Mouse (Mus musculus) neural tube, embryonic 11.5 days (tissue): ENCODE measurements around the gene Unc5c. TPM values are rescaled to one million over a fixed set of nuclear protein-coding genes. Genes with fewer than 3 reads are reported as not detected.

Experiments
- ATAC-seq: fragments of 200-750 bp; cut with Nextera tagmentation; 2 replicates; pipeline ENCODE4 v1.8.0; 2017; ENCODE audit warnings: moderate number of reproducible peaks, mild to moderate bottlenecking, moderate TSS enrichment, moderate library complexity; ENCODE audit not compliant: insufficient read depth, low FRiP score, low TSS enrichment
- DNase-seq: peaks from one replicate; pipeline ENCODE4 v3.0.0-alpha.2; 2015; ENCODE audit warnings: low spot score
- H3K27ac ChIP-seq: fragments of 300-500 bp; sonication (generic); 2 replicates; pipeline ENCODE4 v1.5.1; 2014; ENCODE audit warnings: low read depth, mild to moderate bottlenecking, low read length
- H3K27me3 ChIP-seq: fragments of 300-500 bp; sonication (generic); 2 replicates; pipeline ENCODE4 v1.6.1; 2014; ENCODE audit warnings: mild to moderate bottlenecking, low read length, mixed read lengths; ENCODE audit not compliant: control insufficient read depth, insufficient read depth
- H3K36me3 ChIP-seq: fragments of 300-500 bp; sonication (generic); 2 replicates; pipeline ENCODE4 v1.6.1; 2014; ENCODE audit warnings: mild to moderate bottlenecking, low read length, moderate library complexity, mixed read lengths; ENCODE audit not compliant: control insufficient read depth, insufficient read depth
- H3K4me1 ChIP-seq: fragments of 300-500 bp; sonication (generic); 2 replicates; pipeline ENCODE4 v1.6.1; 2014; ENCODE audit warnings: low read length, mixed read lengths; ENCODE audit not compliant: control insufficient read depth, insufficient read depth
- H3K4me2 ChIP-seq: fragments of 300-500 bp; sonication (generic); 2 replicates; pipeline ENCODE4 v1.6.1; 2014; ENCODE audit warnings: low read depth, mild to moderate bottlenecking, moderate library complexity
- H3K4me3 ChIP-seq: fragments of 300-500 bp; sonication (generic); 2 replicates; pipeline ENCODE4 v1.5.1; 2014; ENCODE audit warnings: low read depth, low read length
- H3K9ac ChIP-seq: fragments of 300-500 bp; sonication (generic); 2 replicates; pipeline ENCODE4 v1.6.1; 2014; ENCODE audit warnings: mild to moderate bottlenecking, low read length
- H3K9me3 ChIP-seq: fragments of 300-500 bp; sonication (generic); 2 replicates; pipeline ENCODE4 v1.6.1; 2016; ENCODE audit warnings: low read length; ENCODE audit not compliant: control insufficient read depth
- WGBS: fragments of 180-500 bp; shearing (Covaris S2); extraction: QIAGEN DNeasy Blood & Tissue Kit; methylation state at CpG from one replicate; pipeline ENCODE4 v1.1.7; 2014; 5-methylcytosine and 5-hydroxymethylcytosine counted together
- polyA plus RNA-seq: library from polyadenylated mRNA; unstranded; fragments of >200 nt; fragmentation: Nextera tagmentation; extraction: Ambion mirVana; gene quantifications from 2 replicates; pipeline ENCODE4 v1.2.1, GENCODE M21; 2014

Unc5c gene
- polyA plus RNA-seq, 1 experiment from 2014 or later = 17.5 TPM

DNA sequence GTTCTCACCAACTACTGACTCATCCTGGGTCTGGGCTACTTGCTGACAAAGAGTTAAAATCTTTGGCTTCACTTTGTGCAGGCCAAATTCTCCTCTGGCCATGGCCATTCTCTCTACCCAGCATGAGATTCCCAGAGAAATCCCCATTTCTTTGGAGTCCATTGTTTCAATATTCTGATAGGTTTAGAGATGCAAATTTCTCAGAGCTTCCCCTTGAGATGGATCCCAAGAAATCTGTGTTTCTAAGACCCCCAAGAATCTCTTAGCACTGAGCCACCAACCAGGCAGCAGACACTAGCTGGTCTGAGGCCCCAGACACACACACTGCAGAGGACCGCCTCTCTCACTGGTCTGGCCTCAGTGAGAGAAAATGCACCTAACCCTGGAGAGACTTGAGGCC, 384.2 kb downstream of the Unc5c start:
- Histone ChIP-seq H3K4me2 (no peak overlapping the region), H3K27me3 (no peaks in the 10 kb centered on the region), H3K9ac (no peak overlapping the region), H3K4me3 (no peak overlapping the region), H3K4me1 (no peaks in the 10 kb centered on the region), H3K9me3 (no peaks in the 10 kb centered on the region), H3K36me3 (no peaks in the 10 kb centered on the region), H3K27ac (no peak overlapping the region)
- no peak for ATAC-seq
- 57% methylated on average over 1 of the region's 1 CpGs for WGBS
- DNase-seq = no peak

DNA sequence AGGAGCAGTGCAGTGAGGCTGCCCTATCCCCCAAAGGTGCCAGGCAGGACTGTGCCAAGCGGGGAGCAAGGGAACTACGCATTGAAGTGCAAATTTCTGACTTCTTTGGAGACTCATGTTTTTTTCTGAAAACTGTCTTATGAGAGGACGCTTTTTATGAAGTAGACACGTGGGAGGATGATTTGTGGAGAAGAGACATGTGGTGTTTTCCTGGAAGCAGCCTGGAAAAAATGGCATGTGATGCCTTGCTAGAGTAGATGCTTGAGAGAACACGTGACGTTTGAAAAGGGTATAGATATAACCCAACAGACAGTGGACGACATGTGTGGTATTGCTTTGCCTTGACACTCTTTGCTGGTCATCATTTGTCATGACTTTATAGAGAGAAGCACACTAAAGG, 385.1 kb downstream of the Unc5c start:
- H3K36me3 ChIP-seq = no peaks in the 10 kb centered on the region
- no peak overlapping the region for H3K27ac ChIP-seq
- H3K4me1 ChIP-seq = no peaks in the 10 kb centered on the region
- no peaks in the 10 kb centered on the region for H3K27me3 ChIP-seq
- H3K4me2 ChIP-seq = no peak overlapping the region
- no peak for DNase-seq
- no peak overlapping the region for H3K9ac ChIP-seq
- H3K4me3 ChIP-seq = no peak overlapping the region
- no peak for ATAC-seq
- WGBS = 77% methylated on average over 7 of the region's 7 CpGs
- H3K9me3 ChIP-seq = no peaks in the 10 kb centered on the region

DNA sequence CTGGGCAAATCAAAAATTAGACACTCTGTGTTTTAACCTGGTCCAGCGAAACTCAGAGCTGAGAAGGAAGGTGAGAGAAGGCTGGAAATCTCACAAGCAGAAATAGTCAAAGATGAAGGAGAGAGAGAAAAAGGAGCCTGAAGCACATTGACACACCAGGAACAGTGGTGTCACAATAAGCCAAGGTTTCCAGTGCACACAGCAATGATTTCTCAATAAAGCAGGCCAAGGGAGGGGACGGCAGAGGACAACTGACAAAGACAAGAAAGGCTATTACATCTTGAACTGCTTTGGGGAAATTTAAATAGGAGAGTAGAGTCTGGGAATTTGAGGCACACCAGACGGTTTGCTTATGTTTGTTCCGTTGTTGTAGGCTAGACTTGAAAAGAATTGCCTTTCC, 389.3 kb downstream of the Unc5c start:
- Histone ChIP-seq H3K4me3 (no peak overlapping the region), H3K9me3 (no peaks in the 10 kb centered on the region), H3K27me3 (no peaks in the 10 kb centered on the region), H3K9ac (no peak overlapping the region), H3K4me1 (no peaks in the 10 kb centered on the region), H3K27ac (no peak overlapping the region), H3K4me2 (no peak overlapping the region), H3K36me3 (no peaks in the 10 kb centered on the region)
- 81% methylated on average over 4 of the region's 4 CpGs for WGBS
- DNase-seq = no peak
- ATAC-seq = no peak

DNA sequence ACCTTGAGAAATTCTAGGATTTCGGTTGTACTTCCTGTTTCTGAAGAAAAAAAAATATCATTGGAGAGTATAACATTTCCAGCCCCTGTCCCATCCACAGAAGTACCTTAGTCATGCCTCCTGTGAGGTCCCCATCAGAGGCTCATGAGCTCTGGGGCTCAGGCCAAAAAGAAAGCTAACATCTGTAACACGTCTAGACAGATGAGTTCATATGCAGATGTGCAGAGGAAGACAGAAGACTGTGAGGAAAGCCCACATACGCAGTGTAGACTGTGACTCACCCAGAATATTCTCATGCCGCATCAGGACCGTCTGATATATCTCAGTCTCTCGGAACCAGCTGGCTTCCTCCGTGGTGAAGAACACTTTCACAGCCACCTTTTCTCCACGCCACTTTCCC, 392.1 kb downstream of the Unc5c start:
- Histone ChIP-seq H3K9ac (no peak overlapping the region), H3K4me1 (no peaks in the 10 kb centered on the region), H3K4me2 (no peak overlapping the region), H3K27ac (no peak overlapping the region), H3K27me3 (no peaks in the 10 kb centered on the region), H3K9me3 (no peaks in the 10 kb centered on the region), H3K4me3 (no peak overlapping the region), H3K36me3 (no peaks in the 10 kb centered on the region)
- 91% methylated on average over 8 of the region's 8 CpGs for WGBS
- no peak for ATAC-seq
- DNase-seq = no peak

DNA sequence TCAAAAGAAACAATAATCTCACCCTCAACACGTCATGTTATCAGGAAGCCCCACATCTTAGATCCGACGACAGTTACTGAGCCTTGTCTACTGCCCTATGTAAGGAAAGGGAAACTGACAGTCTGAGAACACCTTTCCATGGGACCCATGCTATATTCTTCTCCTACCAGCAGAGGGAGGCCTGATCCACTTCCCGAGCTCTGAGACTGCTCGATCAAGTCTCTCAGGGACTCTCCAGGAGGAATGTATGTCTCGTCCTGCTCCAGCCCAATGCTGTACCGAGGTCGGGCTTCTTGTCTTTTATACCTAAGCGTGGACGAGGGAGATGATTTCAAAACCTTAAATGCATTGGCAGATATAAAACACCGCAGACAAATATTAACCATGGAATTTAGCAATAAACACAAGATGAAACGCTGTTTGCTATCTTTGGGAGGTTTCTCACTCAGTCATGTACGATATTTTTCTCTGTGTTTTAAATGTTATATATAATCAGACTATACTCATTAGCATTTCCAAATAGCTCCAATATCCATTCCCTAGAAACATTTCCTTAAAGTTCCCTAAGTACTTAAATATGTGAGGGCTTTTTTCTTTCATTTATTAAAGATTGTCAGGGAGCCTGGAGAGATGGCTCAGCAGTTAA, 397.9 kb downstream of the Unc5c start:
- H3K4me1 ChIP-seq = no peaks in the 10 kb centered on the region
- no peaks in the 10 kb centered on the region for H3K36me3 ChIP-seq
- H3K9ac ChIP-seq = no peak overlapping the region
- H3K27me3 ChIP-seq = no peaks in the 10 kb centered on the region
- no peak overlapping the region for H3K4me3 ChIP-seq
- no peaks in the 10 kb centered on the region for H3K9me3 ChIP-seq
- no peak overlapping the region for H3K27ac ChIP-seq
- ATAC-seq = peak; percentile 88
- DNase-seq = peak; percentile 63
- 26% methylated on average over 13 of the region's 13 CpGs for WGBS
- no peak overlapping the region for H3K4me2 ChIP-seq

DNA sequence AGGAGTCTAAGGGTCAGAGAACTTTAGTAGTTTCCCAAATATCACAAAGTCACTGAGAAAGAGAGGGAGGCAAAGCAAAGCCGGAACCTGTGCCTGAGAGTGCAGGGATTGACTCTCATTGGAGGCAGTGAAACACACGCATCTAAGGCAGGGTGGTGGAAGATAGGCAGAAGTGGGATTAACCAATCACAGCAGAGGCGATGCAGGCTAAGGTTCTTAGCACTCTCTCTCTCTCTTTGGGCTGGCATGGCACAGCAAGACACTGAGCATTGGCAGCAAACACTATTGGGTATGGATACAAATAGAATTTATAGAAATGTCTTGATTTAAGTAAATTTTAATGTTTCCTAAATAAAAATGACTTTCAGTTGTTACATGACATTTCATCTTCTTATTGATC, 406.8 kb downstream of the Unc5c start:
- Histone ChIP-seq H3K4me2 (no peak overlapping the region), H3K4me3 (no peak overlapping the region), H3K9ac (no peak overlapping the region), H3K36me3 (peaks cover 2% of the 10 kb centered on the region), H3K27me3 (no peaks in the 10 kb centered on the region), H3K4me1 (no peaks in the 10 kb centered on the region), H3K27ac (no peak overlapping the region), H3K9me3 (no peaks in the 10 kb centered on the region)
- DNase-seq (no peak), ATAC-seq (peak; percentile 70)
- WGBS = 59% methylated on average over 3 of the region's 3 CpGs

DNA sequence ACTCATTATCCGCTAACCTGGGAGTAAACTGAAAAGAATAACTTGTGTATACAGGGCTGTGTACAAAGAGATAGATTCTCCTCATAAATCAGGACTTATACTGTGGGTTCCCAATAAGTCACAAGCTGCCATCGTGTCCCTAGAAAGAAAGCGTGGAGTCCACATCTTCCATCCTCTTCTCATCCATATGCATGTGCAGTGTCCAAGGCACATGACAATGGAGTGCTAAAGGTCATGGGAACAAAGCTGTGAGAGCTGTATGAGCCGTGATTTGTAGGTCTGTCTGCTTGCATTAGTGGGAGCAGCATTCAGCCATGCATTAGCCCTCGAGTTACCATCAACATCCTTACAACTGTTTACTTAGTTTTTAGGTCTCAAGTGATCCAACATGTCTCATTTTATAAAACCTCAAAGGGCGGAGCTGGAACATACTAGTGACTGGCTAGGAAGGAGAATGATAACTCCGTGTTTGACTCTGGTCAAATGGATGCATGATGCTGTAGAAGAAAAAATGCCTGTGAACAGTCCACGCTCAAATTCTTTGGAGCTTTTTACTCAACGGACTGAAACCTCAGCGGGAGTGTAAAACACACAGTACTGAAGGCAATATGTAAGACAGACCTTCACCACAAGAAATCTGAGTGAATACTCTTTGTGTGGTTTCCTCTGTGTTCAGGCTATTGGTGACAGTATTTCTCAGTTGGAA, 407.5 kb downstream of the Unc5c start:
- Histone ChIP-seq H3K4me3 (no peak overlapping the region), H3K4me1 (no peaks in the 10 kb centered on the region), H3K9me3 (no peaks in the 10 kb centered on the region), H3K36me3 (peaks cover 2% of the 10 kb centered on the region), H3K4me2 (no peak overlapping the region), H3K27me3 (no peaks in the 10 kb centered on the region), H3K9ac (no peak overlapping the region), H3K27ac (peak overlapping the region; percentile 76)
- DNase-seq = peak; percentile 57
- ATAC-seq = peak; percentile 97
- WGBS = 48% methylated on average over 10 of the region's 10 CpGs

DNA sequence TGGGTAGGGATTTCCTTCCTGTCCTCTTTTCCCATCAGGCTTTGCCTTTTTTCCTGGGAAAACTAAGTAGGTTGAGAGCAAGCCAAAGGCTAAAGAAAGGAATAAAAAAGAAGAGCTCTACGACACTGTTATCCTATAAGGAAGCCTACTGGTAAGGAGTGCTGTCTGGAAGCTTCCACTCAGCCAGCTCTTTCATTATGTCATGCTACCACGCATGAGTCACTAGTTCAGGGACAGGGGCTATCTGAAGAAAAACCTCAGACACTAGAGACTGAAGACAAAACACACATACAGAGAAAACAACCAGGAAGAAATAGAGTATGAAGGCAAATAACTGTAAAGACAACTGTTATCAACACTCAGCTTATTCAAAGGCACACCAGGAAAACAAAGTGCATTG, 417.5 kb downstream of the Unc5c start:
- Histone ChIP-seq H3K9me3 (no peaks in the 10 kb centered on the region), H3K9ac (no peak overlapping the region), H3K27ac (no peak overlapping the region), H3K4me2 (no peak overlapping the region), H3K4me3 (no peak overlapping the region), H3K27me3 (no peaks in the 10 kb centered on the region), H3K36me3 (no peaks in the 10 kb centered on the region), H3K4me1 (no peaks in the 10 kb centered on the region)
- DNase-seq (no peak), ATAC-seq (no peak)
- 79% methylated on average over 2 of the region's 2 CpGs for WGBS

DNA sequence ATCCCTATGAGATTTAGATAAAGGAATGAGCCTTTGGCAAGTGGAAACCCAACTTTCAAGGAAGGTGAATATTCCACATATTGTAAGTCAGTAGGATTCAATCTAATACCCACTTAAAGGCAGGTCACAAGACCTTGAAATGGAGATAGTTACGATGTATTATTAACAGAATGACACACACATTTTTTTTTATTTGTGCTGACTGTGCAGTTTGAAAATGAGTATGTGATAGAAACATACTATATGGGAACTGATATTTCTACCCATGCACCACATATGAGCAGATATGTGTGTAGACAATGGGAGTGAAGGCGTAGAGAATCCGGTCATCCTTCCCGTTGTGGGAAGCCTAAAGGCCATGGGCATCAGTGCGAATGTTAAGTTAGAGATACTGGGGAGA, 419.2 kb downstream of the Unc5c start:
- Histone ChIP-seq H3K4me2 (no peak overlapping the region), H3K4me1 (no peaks in the 10 kb centered on the region), H3K27ac (no peak overlapping the region), H3K9ac (no peak overlapping the region), H3K27me3 (no peaks in the 10 kb centered on the region), H3K9me3 (no peaks in the 10 kb centered on the region), H3K36me3 (no peaks in the 10 kb centered on the region), H3K4me3 (no peak overlapping the region)
- ATAC-seq = no peak
- no peak for DNase-seq
- 95% methylated on average over 5 of the region's 5 CpGs for WGBS
